Mouse (Mus musculus) thymus, adult 2 months (tissue): ENCODE data around the gene Abca3. TPM values are rescaled to one million over a fixed set of nuclear protein-coding genes. Genes with fewer than 3 reads are reported as not detected.

Source experiments
- DNase-seq: peaks from one replicate; pipeline ENCODE4 v3.0.0; 2021
- H3K27ac ChIP-seq: fragments of 200-500 bp; 2 replicates; pipeline ENCODE4 v1.5.1; 2012; ENCODE audit warnings: low read length, control low read depth; ENCODE audit not compliant: control insufficient read depth, insufficient read depth
- H3K27me3 ChIP-seq: fragments of 200-500 bp; 2 replicates; pipeline ENCODE4 v1.6.1; 2012; ENCODE audit warnings: mild to moderate bottlenecking, low read length, moderate library complexity, mixed read lengths; ENCODE audit not compliant: control insufficient read depth, insufficient read depth
- H3K36me3 ChIP-seq: fragments of 200-500 bp; 2 replicates; pipeline ENCODE4 v1.6.1; 2012; ENCODE audit warnings: mild to moderate bottlenecking, low read length, moderate library complexity; ENCODE audit not compliant: control insufficient read depth, insufficient read depth
- H3K4me1 ChIP-seq: fragments of 200-500 bp; replicated peaks from 2 replicates; pipeline ENCODE4 v1.6.1; 2012; ENCODE audit warnings: low read length; ENCODE audit not compliant: control insufficient read depth, insufficient read depth
- H3K4me3 ChIP-seq: fragments of 200-500 bp; 2 replicates; pipeline ENCODE4 v1.5.1; 2012; ENCODE audit warnings: mild to moderate bottlenecking, low read length, control low read depth, moderate library complexity; ENCODE audit not compliant: control insufficient read depth, insufficient read depth
- CTCF ChIP-seq: fragments of 200-500 bp; IDR thresholded peaks from 2 replicates; pipeline ENCODE4 v1.5.1; 2012; ENCODE audit warnings: mild to moderate bottlenecking, control low read depth, low read length, moderate library complexity, borderline replicate concordance; ENCODE audit not compliant: control insufficient read depth, poor library complexity, insufficient read depth; ENCODE audit errors: extremely low read depth
- POLR2A ChIP-seq: fragments of 200-500 bp; IDR thresholded peaks from 2 replicates; pipeline ENCODE4 v1.6.1; 2012; ENCODE audit warnings: mild to moderate bottlenecking, low read length, control low read depth, moderate library complexity; ENCODE audit not compliant: control insufficient read depth, poor library complexity, insufficient read depth; ENCODE audit errors: extremely low read depth
- WGBS: fragments of 180-500 bp; shearing (Covaris S2); methylation state at CpG from one replicate; pipeline ENCODE4 v1.1.7; 2018; 5-methylcytosine and 5-hydroxymethylcytosine counted together
- polyA plus RNA-seq: library from polyadenylated mRNA; depleted of rRNA; stranded (reverse); fragments of >200 nt; gene quantifications from 2 replicates; pipeline ENCODE4 v1.2.3, GENCODE M21; 2012

Gene Abca3
- polyA plus RNA-seq, 1 experiment = 34.8 TPM

DNA sequence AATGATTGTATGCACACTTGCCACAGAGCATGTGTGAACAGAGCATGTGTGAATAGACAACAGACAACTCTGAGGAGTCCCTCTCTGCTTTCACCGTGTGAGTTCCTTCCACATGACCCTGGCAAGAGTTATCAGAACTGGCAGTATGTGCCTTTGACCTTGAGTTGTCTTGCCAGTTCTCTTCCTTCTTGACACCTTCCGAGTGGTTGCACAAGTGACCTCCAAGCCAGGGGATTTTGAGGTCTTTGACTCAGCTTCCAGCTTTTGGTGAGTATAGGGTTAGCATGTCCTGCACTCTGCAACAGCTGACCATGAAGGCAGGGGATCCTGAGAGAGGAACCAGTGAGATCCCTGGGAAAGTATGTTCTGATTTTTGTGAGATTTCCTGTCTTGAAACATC lies 26.7 kb downstream of the Abca3 start:
- Histone ChIP-seq H3K27me3 (no peaks in the 10 kb centered on the region), H3K4me3 (no peak overlapping the region), H3K36me3 (peaks cover 3% of the 10 kb centered on the region; the same call in 1 of the 2 replicates), H3K27ac (no peak overlapping the region), H3K4me1 (no peaks in the 10 kb centered on the region)
- 96% methylated on average over 2 of the region's 2 CpGs for WGBS
- TF ChIP-seq CTCF (no peak), POLR2A (no peak)
- no peak for DNase-seq

DNA sequence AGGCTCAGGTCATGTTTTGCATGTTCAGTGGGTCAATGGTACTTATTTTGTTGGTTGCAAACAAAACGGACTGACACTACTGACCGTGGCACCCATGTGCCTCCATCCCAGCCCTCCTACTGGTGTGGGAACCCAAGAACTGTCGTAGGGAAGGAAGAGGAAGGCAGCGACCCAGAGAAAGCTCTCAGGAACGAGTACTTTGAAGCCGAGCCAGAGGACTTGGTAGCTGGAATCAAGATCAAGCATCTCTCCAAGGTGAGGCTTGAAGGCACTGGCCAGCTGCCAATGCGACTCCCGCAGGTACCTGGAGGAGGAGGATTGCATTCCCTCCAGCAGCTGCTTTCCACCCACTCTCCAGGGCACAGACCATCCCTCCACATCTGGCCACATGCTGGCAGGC lies 32.0 kb downstream of the Abca3 start:
- H3K27ac ChIP-seq = no peak overlapping the region
- H3K4me1 ChIP-seq = no peaks in the 10 kb centered on the region
- 96% methylated on average over 8 of the region's 8 CpGs for WGBS
- H3K27me3 ChIP-seq = no peaks in the 10 kb centered on the region
- H3K36me3 ChIP-seq = 0 out of 2 replicates have a peak, but pooled peaks cover 3% of the 10 kb centered on the region
- no peak overlapping the region for H3K4me3 ChIP-seq
- no peak for TF ChIP-seq POLR2A
- no peak for TF ChIP-seq CTCF
- DNase-seq = no peak

DNA sequence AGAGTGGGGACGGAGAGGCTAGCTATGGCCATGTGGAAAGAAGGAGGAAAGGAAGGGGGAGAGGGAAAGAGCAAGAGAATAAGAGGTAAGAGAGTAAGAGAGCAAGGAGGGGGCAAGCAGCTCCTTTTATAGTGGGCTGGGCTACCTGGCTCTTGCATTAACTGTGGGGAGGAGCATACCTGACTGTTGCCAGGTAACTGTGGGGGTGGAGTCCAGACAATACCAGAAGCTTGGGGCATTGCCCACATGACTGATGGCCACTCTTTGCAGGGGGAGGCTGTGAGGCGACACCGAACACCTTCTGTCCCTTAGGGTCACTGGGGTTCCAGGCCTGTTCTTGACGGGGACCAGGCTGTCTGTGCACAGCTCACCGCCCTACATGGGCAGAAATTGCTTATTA lies 37.0 kb downstream of the Abca3 start:
- Histone ChIP-seq H3K36me3 (0 out of 2 replicates have a peak, but pooled peaks cover under 1% of the 10 kb centered on the region), H3K27ac (no peak overlapping the region), H3K4me3 (no peak overlapping the region), H3K27me3 (no peaks in the 10 kb centered on the region), H3K4me1 (no peaks in the 10 kb centered on the region)
- DNase-seq = no peak
- 100% methylated on average over 5 of the region's 5 CpGs for WGBS
- no peak for TF ChIP-seq POLR2A
- TF ChIP-seq CTCF = no peak

DNA sequence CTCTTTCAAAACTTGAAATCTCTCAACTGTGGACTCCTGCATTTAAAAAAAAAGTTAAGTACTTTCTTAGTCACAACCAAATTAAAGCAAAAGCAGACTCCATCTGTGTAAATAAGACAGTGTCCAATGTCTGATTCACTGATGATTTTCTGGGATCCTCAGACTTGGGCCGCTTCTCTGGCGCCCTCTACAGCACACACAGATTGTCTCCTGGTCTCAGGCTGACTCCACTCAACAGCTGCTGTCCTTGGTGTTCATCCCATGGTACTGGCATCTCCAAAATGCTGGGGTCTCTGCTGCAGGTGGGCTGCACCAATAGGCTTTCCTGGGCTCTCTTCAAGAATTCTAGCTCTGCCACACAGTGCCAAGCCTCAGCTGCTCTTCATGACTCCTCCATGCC lies 38.1 kb downstream of the Abca3 start:
- no peak for TF ChIP-seq POLR2A
- no peak for TF ChIP-seq CTCF
- Histone ChIP-seq H3K4me3 (no peak overlapping the region), H3K36me3 (no peaks in the 10 kb centered on the region), H3K27ac (no peak overlapping the region), H3K27me3 (no peaks in the 10 kb centered on the region), H3K4me1 (no peaks in the 10 kb centered on the region)
- peak; percentile 37 for DNase-seq
- WGBS = 19% methylated on average over 2 of the region's 2 CpGs

DNA sequence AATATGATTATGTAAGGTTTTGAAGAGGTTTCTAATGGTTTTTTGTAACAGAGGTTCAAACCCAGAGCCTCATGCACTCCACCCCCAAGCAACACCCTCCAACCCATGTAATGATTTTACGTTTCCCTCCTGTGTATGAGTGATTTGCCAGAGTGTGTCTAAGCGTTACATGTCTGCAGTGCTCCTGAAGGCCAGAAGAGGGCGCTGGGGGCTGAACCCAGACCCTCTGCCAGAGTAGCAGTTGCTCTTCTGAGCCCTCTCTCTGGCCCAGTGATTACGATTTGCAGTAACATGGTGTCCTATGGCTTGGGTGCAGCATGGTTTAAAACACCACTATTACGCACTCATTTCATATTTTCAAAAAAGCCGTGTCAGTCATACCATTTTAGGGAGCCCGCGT lies 39.4 kb downstream of the Abca3 start:
- no peak overlapping the region for H3K27ac ChIP-seq
- H3K27me3 ChIP-seq = no peaks in the 10 kb centered on the region
- H3K4me3 ChIP-seq = no peak overlapping the region
- TF ChIP-seq POLR2A = no peak
- peak; percentile 42; the same call in 1 of the 2 replicates for TF ChIP-seq CTCF
- DNase-seq = peak; percentile 15
- 85% methylated on average over 8 of the region's 8 CpGs for WGBS
- H3K4me1 ChIP-seq = no peaks in the 10 kb centered on the region
- H3K36me3 ChIP-seq = no peaks in the 10 kb centered on the region

DNA sequence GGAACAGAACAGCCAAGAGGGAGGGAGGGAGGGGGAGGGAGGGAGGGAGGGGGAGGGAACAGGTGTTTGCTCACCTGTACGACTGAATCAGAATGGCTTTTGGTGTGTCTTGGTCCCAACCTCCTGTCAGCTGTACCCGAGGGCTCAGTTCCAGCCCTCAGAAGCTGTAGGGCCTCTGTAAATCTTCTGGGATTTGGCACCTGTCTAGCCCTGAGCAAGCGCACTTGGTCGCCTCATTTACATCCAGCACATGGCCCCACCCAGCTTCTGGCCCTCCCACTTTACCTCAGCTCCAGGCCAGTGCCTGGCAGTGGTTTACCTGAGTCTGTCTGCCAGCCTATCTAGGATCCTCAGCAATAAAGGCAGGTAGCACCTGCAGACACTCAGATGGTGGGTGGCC lies 41.8 kb downstream of the Abca3 start:
- DNase-seq = no peak
- WGBS = 65% methylated on average over 4 of the region's 4 CpGs
- H3K27ac ChIP-seq = no peak overlapping the region
- no peak for TF ChIP-seq CTCF
- no peaks in the 10 kb centered on the region for H3K4me1 ChIP-seq
- H3K36me3 ChIP-seq = no peaks in the 10 kb centered on the region
- H3K4me3 ChIP-seq = no peak overlapping the region
- H3K27me3 ChIP-seq = no peaks in the 10 kb centered on the region

DNA sequence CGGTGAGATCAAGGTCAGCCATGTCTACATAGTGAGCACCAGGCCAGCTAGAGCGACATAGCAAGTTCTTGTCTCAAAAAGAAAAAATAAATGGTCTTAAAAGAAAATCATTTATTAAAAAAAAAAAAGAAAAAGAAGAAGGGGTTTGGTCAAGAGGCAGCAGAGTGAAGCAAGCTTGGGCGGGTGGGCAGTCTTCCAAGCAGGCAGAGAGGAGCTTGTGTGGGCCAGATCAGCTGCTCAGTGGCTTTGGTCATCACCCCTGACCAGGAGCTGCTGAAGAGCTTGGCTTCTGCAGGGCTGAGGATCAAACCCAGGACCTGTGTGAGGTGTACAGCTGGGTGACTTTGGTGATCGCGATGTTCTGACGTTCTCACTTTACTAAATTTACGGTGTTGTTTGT lies 42.7 kb downstream of the Abca3 start:
- no peak overlapping the region for H3K4me3 ChIP-seq
- no peaks in the 10 kb centered on the region for H3K27me3 ChIP-seq
- no peaks in the 10 kb centered on the region for H3K36me3 ChIP-seq
- DNase-seq = no peak
- H3K27ac ChIP-seq = no peak overlapping the region
- TF ChIP-seq POLR2A (no peak), CTCF (no peak)
- no peaks in the 10 kb centered on the region for H3K4me1 ChIP-seq
- WGBS = 93% methylated on average over 7 of the region's 7 CpGs
